In the genomic region with DNA sequence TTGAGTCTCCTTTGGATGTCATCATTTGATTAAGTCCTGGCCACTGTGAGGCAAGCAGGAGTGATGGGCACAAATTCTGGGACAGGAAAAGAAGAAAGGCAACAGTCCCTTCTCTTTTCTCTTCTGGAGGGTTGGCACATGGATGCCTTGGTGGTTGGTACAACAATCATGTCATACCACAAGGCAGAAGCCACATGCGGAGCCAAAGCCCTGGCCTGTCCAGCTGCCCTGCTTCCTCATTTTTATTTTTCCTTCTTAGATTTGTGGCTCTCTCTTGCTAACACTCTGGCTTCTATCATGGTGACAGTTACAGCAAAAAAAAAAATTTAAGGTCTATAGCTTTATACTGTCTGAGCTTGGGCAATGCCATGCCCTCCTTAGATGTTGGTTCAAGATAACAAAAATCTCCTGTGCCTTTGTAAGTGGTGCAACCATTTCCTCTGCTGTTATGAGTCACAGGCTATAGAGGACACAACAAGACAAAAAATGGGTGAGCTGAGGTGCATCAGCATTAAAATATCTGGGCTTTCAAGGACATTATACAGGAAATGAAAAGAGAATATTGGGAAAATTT, we compare ENCODE assay signal across 27 mouse cellular contexts.
DNase-seq lines count a peak whose midpoint lies in the region; ATAC-seq and TF ChIP-seq lines count a peak whose summit lies in the region.
"Had no signal": no experiment of that assay in that cellular context is flagged by ENCODE, and none has a peak within 500 bp of the region (broad histone marks: within the 10 kb centered on the region; RNA-seq: fewer than 3 reads in every experiment).

No protein-coding gene starts in this region.

- TF ChIP-seq CTCF in cerebellum, adult 2 months (IDR thresholded peaks at IDR 0.05; ENCODE audit: borderline replicate concordance, insufficient read depth, low read depth, low read length) = no peak

- peak; percentile 74 to 76 for ATAC-seq in hematopoietic stem cell, adult 5-6 weeks (replicated peaks in 1 of 2; ENCODE audit: insufficient read depth in 1 of 2, low FRiP score in 2 of 2, low TSS enrichment in 1 of 2, low read depth in 1 of 2, poor library complexity in 2 of 2, severe bottlenecking in 2 of 2)
- ATAC-seq in megakaryocyte progenitor cell, adult 5-6 weeks (replicated peaks; ENCODE audit: poor library complexity) = peak; percentile 91
- ATAC-seq: forebrain, embryonic 14.5 days; hindbrain, embryonic 16.5 days; intestine, postnatal 0 days; Patski had no signal

- intact Hi-C loops in left cerebral cortex, postnatal 10 days (cut with DNase I) = no loop called here

- H3K9me3 ChIP-seq in heart, embryonic 10.5 days = no peaks in the 10 kb centered on the region
- H3K9me3 ChIP-seq: embryonic facial prominence, embryonic 12.5 days; embryonic facial prominence, embryonic 15.5 days; G1E; heart, embryonic 12.5 days; heart, embryonic 15.5 days; hindbrain, embryonic 12.5 days had no signal

- TF ChIP-seq POLR2A in cerebellum, adult 2 months (IDR thresholded peaks at IDR 0.05; ENCODE audit: borderline replicate concordance, insufficient read depth, low read length) = no peak

- no peaks in the 10 kb centered on the region for H3K36me3 ChIP-seq in heart, embryonic 10.5 days
- H3K36me3 ChIP-seq: embryonic facial prominence, embryonic 12.5 days; embryonic facial prominence, embryonic 15.5 days; G1E; heart, embryonic 12.5 days; heart, embryonic 15.5 days; hindbrain, embryonic 12.5 days had no signal

- H3K4me3 ChIP-seq in heart, embryonic 10.5 days = no peak overlapping the region
- no peak overlapping the region for H3K4me3 ChIP-seq in cerebellum, adult 2 months (replicated peaks; ENCODE audit: insufficient read depth, low read depth, low read length)
- H3K4me3 ChIP-seq: embryonic facial prominence, embryonic 12.5 days; embryonic facial prominence, embryonic 15.5 days; heart, embryonic 12.5 days; heart, embryonic 15.5 days; hindbrain, embryonic 12.5 days had no signal

- 0 out of 2 replicates have a peak, but pooled peaks cover 3% of the 10 kb centered on the region for H3K27me3 ChIP-seq in heart, embryonic 10.5 days (ENCODE audit: insufficient read depth, poor library complexity, severe bottlenecking)
- H3K27me3 ChIP-seq in cerebellum, adult 2 months (ENCODE audit: control insufficient read depth, insufficient read depth, low read length) = no peaks in the 10 kb centered on the region
- H3K27me3 ChIP-seq: CH12.LX; embryonic facial prominence, embryonic 12.5 days; embryonic facial prominence, embryonic 15.5 days; heart, embryonic 12.5 days; heart, embryonic 15.5 days; hindbrain, embryonic 12.5 days; Patski had no signal

- H3K27ac ChIP-seq in heart, embryonic 10.5 days = no peak overlapping the region
- H3K27ac ChIP-seq in cerebellum, adult 2 months (ENCODE audit: insufficient read depth, low read length) = no peak overlapping the region
- H3K27ac ChIP-seq: embryonic facial prominence, embryonic 12.5 days; embryonic facial prominence, embryonic 15.5 days; heart, embryonic 15.5 days; hindbrain, embryonic 12.5 days had no signal

- 72% methylated on average over 1 of the region's 1 CpGs for WGBS in heart, embryonic 10.5 days
- 97% methylated on average over 1 of the region's 1 CpGs for WGBS in cerebellum, adult 2 months

- H3K4me1 ChIP-seq in heart, embryonic 10.5 days = no peaks in the 10 kb centered on the region
- H3K4me1 ChIP-seq in cerebellum, adult 2 months (ENCODE audit: control insufficient read depth, insufficient read depth, low read length) = no peaks in the 10 kb centered on the region
- H3K4me1 ChIP-seq: embryonic facial prominence, embryonic 12.5 days; embryonic facial prominence, embryonic 15.5 days had no signal

- peak; percentile 93 for DNase-seq in heart, adult 11 months
- DNase-seq in heart, embryonic 10.5 days (ENCODE audit: low spot score) = no peak
- no peak for DNase-seq in thymus, adult 18-20 months
- no peak for DNase-seq in cerebellum, adult 2 months
- no peak for DNase-seq in left cerebral cortex, postnatal 10 days (ENCODE audit: extremely low spot score in 1 of 2, low spot score in 2 of 2)
- DNase-seq: adrenal gland, postnatal 10 days; adrenal gland, postnatal 36 days; B cell, adult 2 months; cerebellum, adult 11-12 months; cerebellum, adult 9-10 months; cerebellum, postnatal 14 days; gastrocnemius, postnatal 25 days; heart, postnatal 10 days; heart, postnatal 4 days had no signal
